Mouse (Mus musculus) small intestine, adult 2 months (tissue): ENCODE data around the gene Bmp2k.

Experiments used
- CTCF ChIP-seq: fragments of 200-500 bp; IDR thresholded peaks from 2 replicates; pipeline ENCODE4 v1.5.1; 2012; ENCODE audit warnings: low read depth, mild to moderate bottlenecking, control low read depth, inconsistent platforms, low read length, moderate library complexity, mixed read lengths; ENCODE audit not compliant: insufficient replicate concordance, insufficient read length; ENCODE audit errors: extremely low read depth
- POLR2A ChIP-seq: fragments of 200-500 bp; IDR thresholded peaks from 2 replicates; pipeline ENCODE4 v1.6.1; 2012; ENCODE audit warnings: low read depth, mild to moderate bottlenecking, control low read depth, inconsistent platforms, low read length, moderate library complexity

GRCm38 (mm10) chr5:97006929-97007328 is 9.4 kb downstream of the Bmp2k start:
- TF ChIP-seq POLR2A (no peak), CTCF (no peak)
